Mouse (Mus musculus) hindbrain, embryonic 15.5 days (tissue): Measurements from ENCODE around the gene Trim28. TPM values are rescaled to one million over a fixed set of nuclear protein-coding genes. Genes with fewer than 3 reads are reported as not detected.

Experiments
- ATAC-seq: fragments of 200-750 bp; cut with Nextera tagmentation; 2 replicates; pipeline ENCODE4 v1.8.0; 2017; ENCODE audit warnings: low read depth, moderate number of reproducible peaks, moderate TSS enrichment; ENCODE audit not compliant: low FRiP score
- H3K27ac ChIP-seq: fragments of 300-500 bp; sonication (generic); replicated peaks from 2 replicates; pipeline ENCODE4 v1.5.1; 2015; ENCODE audit warnings: mild to moderate bottlenecking, inconsistent platforms
- H3K27me3 ChIP-seq: fragments of 300-500 bp; sonication (generic); 2 replicates; pipeline ENCODE4 v1.6.1; 2015; ENCODE audit warnings: control low read depth, inconsistent platforms
- H3K36me3 ChIP-seq: fragments of 300-500 bp; sonication (generic); 2 replicates; pipeline ENCODE4 v1.6.1; 2015; ENCODE audit warnings: control low read depth, inconsistent platforms
- H3K4me1 ChIP-seq: fragments of 300-500 bp; sonication (generic); replicated peaks from 2 replicates; pipeline ENCODE4 v1.6.1; 2015; ENCODE audit warnings: control low read depth, inconsistent platforms
- H3K4me2 ChIP-seq: fragments of 300-500 bp; sonication (generic); 2 replicates; pipeline ENCODE4 v1.6.1; 2015; ENCODE audit warnings: moderate library complexity, mild to moderate bottlenecking, inconsistent platforms
- H3K4me3 ChIP-seq: fragments of 300-500 bp; sonication (generic); 2 replicates; pipeline ENCODE4 v1.5.1; 2015; ENCODE audit warnings: mild to moderate bottlenecking, inconsistent platforms
- H3K9ac ChIP-seq: fragments of 300-500 bp; sonication (generic); 2 replicates; pipeline ENCODE4 v1.6.1; 2015; ENCODE audit warnings: inconsistent platforms
- H3K9me3 ChIP-seq: fragments of 300-500 bp; sonication (generic); 2 replicates; pipeline ENCODE4 v1.6.1; 2016; ENCODE audit warnings: control low read depth, inconsistent platforms
- WGBS: fragments of 180-500 bp; shearing (Covaris S2); methylation state at CpG from one replicate; pipeline ENCODE4 v1.1.7; 2015; 5-methylcytosine and 5-hydroxymethylcytosine counted together
- polyA plus RNA-seq: library from polyadenylated mRNA; unstranded; fragments of >200 nt; fragmentation: Nextera tagmentation; extraction: Ambion mirVana; gene quantifications from 2 replicates; pipeline ENCODE4 v1.2.1, GENCODE M21; 2015

Gene Trim28
- polyA plus RNA-seq, 1 experiment from 2014 or later = 230 TPM

DNA sequence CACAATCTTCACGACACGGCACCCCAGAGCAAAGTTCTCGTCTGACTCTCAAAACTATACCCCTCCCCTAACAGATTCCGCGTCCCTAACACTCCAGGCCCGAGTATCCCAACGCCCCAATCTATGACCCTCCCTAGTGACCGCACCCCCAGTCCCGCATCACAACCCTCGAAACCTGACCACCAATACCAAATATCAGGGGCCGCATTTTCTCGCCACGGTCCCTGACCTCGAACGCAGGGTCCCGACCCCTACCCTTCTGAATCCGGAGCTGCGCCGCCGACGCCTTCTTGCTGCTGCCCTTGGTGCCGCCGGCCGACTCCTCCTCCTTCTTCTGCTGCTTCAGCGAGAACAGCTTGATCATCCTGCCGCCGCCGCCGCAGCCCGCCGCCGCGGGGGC lies 38.5 kb downstream of the Trim28 start:
- peaks cover 47% of the 10 kb centered on the region for H3K4me1 ChIP-seq
- peak overlapping the region; percentile 94 for H3K9ac ChIP-seq
- ATAC-seq = no peak
- H3K9me3 ChIP-seq = no peaks in the 10 kb centered on the region
- H3K27ac ChIP-seq = peak overlapping the region; percentile 99
- peaks cover 22% of the 10 kb centered on the region for H3K36me3 ChIP-seq
- peak overlapping the region; percentile 92 for H3K4me3 ChIP-seq
- H3K4me2 ChIP-seq = peak overlapping the region; percentile 71
- H3K27me3 ChIP-seq = peaks cover 15% of the 10 kb centered on the region
- under 1% methylated on average over 31 of the region's 33 CpGs for WGBS

DNA sequence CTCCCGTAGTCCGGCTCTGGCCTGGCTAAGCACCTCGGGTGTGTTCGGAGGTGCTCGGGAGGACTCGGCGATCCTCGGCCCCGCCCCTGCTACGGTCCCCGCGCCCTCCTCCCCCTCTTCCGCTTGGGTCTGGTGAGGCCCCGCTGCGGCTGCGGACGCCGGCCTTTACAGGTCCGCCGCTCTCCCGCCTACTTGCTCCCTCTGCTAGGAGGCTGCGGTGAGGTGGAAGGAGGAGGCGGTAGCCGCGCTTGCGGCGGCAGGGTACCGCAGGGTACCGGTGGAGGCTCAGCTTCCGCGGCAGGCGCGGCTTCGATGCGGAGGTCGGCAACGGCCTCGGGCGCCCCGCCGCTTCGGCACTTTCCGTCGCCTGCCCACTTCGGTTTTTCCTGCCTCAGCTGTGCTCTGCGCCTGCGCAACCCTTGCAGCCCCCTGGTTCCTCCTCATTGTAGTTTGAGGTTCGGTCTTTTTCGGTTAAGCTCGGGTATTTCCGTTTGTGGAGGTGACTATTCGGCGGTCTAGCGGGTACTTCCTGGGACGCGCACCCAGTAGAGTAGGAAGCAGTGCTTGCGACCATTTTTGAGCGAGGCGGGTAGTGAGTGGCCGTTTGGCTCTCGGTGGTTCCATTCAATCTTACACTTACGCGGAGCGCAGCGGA lies 39.1 kb downstream of the Trim28 start, which contains the start of gene Ube2m:
Gene Ube2m, minus strand, starts transcription at position 375 of the 655 bp plus-strand sequence.
- Histone ChIP-seq H3K9ac (peak within 1 kb of the TSS; percentile 94), H3K4me1 (peaks cover 47% of the 10 kb centered on the region), H3K4me3 (peak within 1 kb of the TSS; percentile 92), H3K27ac (peak within 1 kb of the TSS; percentile 99), H3K9me3 (no peaks in the 10 kb centered on the region), H3K27me3 (peaks cover 21% of the 10 kb centered on the region), H3K36me3 (peaks cover 16% of the 10 kb centered on the region), H3K4me2 (peak within 1 kb of the TSS; percentile 71)
- peak; percentile 89 for ATAC-seq
- WGBS = under 1% methylated on average over 63 of the region's 65 CpGs

DNA sequence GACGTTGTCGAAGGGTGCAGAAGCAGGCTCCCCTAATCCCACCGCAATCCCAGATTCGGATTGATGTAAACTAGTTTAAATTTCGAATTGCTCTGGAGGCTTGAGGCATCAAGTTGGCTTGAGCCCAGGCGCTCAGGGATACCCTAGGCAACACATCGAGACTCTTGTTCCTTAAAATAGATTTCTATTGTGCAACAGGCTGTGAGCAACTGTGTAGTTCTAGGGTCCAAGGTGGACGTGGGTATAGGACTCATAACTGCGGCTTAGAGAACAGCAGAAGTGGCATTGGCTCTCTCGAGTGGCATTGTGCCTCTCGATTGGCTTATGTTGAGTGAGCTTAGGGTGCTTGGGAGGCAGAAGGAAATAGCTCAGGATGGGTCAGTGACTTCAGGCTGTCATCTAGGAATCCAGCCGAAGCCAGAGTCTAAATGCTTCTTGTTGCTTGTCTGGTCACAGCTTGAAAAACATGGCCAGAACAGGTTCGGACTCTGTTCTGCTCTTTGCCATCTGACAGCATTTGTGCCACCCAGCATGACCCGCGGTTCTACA lies 39.8 kb downstream of the Trim28 start:
- Histone ChIP-seq H3K9me3 (no peaks in the 10 kb centered on the region), H3K4me3 (peak overlapping the region; percentile 92), H3K9ac (peak overlapping the region; percentile 94), H3K4me2 (peak overlapping the region; percentile 71), H3K27ac (peak overlapping the region; percentile 99), H3K27me3 (peaks cover 21% of the 10 kb centered on the region), H3K36me3 (peaks cover 16% of the 10 kb centered on the region), H3K4me1 (peaks cover 47% of the 10 kb centered on the region)
- ATAC-seq = peak; percentile 0; the same call in 1 of the 2 replicates
- 26% methylated on average over 15 of the region's 15 CpGs for WGBS

DNA sequence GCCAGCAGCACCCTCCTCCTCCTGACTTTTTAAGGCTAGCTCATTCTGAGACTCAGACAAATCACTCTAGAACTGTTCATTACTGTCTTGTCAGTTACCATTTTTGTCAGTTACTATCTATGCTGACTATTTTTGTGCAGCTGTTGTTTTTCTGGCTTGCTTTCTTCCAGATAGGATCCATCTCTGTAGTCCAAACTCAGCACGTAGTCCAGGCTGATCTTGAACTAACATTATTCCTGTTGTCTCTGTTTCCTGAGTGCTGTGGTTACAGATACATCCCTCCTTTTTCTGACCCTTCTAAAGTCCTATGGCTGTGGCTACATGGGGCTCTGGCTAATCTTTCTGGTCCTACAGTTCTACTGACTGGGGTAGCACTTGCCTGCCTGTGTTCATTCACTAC lies 40.3 kb downstream of the Trim28 start:
- Histone ChIP-seq H3K27me3 (peaks cover 22% of the 10 kb centered on the region), H3K4me3 (peak overlapping the region; percentile 92; the same call in 1 of the 2 replicates), H3K4me2 (peak overlapping the region; percentile 71), H3K9ac (peak overlapping the region; percentile 94; the same call in 1 of the 2 replicates), H3K27ac (peak overlapping the region; percentile 99), H3K36me3 (peaks cover 16% of the 10 kb centered on the region), H3K4me1 (peaks cover 47% of the 10 kb centered on the region), H3K9me3 (no peaks in the 10 kb centered on the region)
- no peak for ATAC-seq
- 89% methylated on average over 1 of the region's 1 CpGs for WGBS

DNA sequence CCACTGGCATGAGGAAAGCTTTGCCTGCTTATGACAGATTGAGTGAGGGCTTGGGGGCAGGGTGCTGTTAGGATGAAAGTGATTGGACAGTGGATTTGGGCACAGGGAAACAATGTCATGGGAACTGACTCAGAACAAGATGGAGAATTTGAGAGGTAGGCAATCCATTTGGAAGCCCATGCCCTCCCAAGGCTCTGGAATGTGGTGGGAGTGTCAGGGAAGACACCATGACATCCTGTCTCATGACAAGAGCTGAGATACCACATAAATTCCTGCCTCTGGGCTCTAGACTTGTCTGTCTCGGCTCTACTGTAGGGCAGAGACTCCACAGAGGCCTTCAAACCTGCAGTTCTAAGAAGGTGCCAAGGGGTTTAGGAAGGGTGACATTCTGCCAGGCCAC lies 42.3 kb downstream of the Trim28 start:
- no peak for ATAC-seq
- H3K36me3 ChIP-seq = peaks cover 2% of the 10 kb centered on the region
- H3K27me3 ChIP-seq = peaks cover 37% of the 10 kb centered on the region
- H3K4me2 ChIP-seq = no peak overlapping the region
- H3K4me3 ChIP-seq = no peak overlapping the region
- H3K4me1 ChIP-seq = peaks cover 39% of the 10 kb centered on the region
- no peak overlapping the region for H3K27ac ChIP-seq
- H3K9me3 ChIP-seq = no peaks in the 10 kb centered on the region
- 92% methylated on average over 1 of the region's 1 CpGs for WGBS
- no peak overlapping the region for H3K9ac ChIP-seq

DNA sequence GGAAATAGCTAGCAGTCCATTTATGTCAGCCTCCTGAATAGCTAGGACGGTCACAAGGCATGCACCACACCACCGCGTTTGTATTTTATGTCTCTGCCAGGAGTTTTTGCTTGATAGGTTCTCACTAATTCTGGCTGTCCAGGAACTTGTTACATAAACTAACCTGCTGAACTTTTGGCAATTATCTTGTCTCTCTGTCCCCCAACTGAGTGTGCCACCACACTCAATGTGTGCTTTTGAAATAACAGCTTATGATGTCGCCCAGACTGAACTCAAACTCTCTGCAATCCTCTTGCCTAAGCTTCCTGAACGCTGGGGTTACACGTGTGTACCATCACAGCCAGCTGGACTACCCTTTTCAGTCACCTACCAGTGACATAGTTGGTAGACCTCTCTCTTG lies 43.6 kb downstream of the Trim28 start:
- H3K4me2 ChIP-seq = no peak overlapping the region
- H3K9me3 ChIP-seq = no peaks in the 10 kb centered on the region
- no peak overlapping the region for H3K27ac ChIP-seq
- H3K4me3 ChIP-seq = no peak overlapping the region
- ATAC-seq = no peak
- H3K9ac ChIP-seq = no peak overlapping the region
- H3K27me3 ChIP-seq = peaks cover 37% of the 10 kb centered on the region
- peaks cover 30% of the 10 kb centered on the region for H3K4me1 ChIP-seq
- no peaks in the 10 kb centered on the region for H3K36me3 ChIP-seq
- WGBS = 76% methylated on average over 6 of the region's 6 CpGs

DNA sequence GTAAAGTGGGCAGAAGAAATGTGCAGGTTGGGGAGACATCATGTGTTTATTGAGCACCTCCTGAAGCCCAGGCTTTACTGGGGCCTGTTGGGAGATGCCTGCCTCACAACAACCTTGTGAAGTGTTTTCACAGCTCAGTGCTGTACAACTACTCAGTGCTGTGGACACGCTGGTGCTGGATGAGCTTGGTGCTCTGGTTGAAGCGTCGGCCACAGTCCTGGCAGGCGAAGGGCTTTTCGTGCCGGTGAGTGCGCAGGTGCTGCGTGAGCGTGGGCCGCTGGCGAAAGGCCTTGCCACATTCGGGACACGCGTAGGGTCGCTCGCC lies 44.2 kb downstream of the Trim28 start:
- Histone ChIP-seq H3K36me3 (no peaks in the 10 kb centered on the region), H3K9me3 (no peaks in the 10 kb centered on the region), H3K4me2 (peak overlapping the region; percentile 92), H3K27ac (no peak overlapping the region), H3K27me3 (peaks cover 37% of the 10 kb centered on the region), H3K9ac (no peak overlapping the region), H3K4me1 (peaks cover 30% of the 10 kb centered on the region), H3K4me3 (peak overlapping the region; percentile 52)
- 34% methylated on average over 16 of the region's 16 CpGs for WGBS
- ATAC-seq = no peak; the same call in 1 of the 2 replicates

DNA sequence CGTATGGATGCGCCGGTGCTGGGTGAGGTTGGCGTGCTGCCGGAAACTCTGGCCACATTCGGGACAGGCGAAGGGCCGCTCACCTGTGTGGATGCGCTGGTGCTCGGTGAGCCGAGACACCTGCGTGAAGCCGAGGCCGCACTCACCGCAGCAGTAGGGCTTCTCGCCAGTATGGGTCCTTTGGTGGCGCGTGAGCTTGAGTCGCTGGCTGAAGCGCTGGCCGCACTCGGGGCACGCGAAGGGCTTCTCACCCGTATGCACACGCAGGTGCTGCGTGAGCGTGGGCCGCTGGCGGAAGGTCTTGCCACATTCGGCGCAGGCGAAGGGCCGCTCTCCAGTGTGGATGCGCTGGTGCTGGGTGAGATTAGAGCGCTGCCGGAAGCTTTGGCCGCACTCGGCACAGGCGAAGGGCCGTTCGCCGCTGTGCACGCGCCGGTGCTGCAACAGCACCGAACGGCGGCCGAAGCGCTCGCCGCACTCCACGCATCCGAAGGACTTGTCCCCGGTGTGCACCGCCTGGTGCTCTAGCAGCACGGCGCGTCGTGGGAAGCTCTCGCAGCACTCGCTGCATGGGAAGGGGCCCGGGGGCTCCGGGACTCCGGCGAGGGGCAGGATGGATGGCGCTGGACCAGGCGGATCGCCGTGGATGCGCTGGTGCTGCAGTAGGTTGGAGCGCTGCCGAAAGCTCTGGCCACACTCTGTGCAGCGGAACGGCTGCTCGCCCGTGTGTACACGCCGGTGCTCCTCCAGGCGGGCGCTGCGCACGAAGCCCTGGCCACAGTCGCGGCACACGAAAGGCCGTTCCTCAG lies 44.7 kb downstream of the Trim28 start:
- Histone ChIP-seq H3K9ac (peak overlapping the region; percentile 65), H3K36me3 (no peaks in the 10 kb centered on the region), H3K27me3 (peaks cover 37% of the 10 kb centered on the region), H3K4me3 (peak overlapping the region; percentile 52), H3K4me2 (peak overlapping the region; percentile 92), H3K4me1 (peaks cover 28% of the 10 kb centered on the region), H3K9me3 (no peaks in the 10 kb centered on the region), H3K27ac (peak overlapping the region; percentile 71)
- WGBS = 4% methylated on average over 88 of the region's 88 CpGs
- ATAC-seq = peak; percentile 61

DNA sequence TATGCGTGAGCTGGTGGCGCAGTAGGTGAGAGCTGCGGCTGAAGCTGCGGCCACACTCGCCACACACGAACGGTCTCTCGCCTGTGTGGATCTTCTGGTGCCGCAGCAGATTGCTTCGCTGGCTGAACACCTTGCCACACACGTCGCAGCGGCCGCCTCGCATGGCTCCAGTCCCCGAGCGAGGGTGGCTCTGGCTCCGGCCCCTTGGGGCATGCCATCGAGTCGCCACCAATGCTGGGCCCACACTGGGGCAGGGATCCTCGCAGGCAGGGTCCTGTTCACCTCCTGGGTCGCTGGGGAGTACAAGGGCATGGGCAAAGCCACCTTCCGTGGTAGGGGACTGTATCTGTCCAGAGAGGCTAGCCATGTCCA lies 45.3 kb downstream of the Trim28 start:
- Histone ChIP-seq H3K27me3 (peaks cover 37% of the 10 kb centered on the region), H3K27ac (peak overlapping the region; percentile 71), H3K4me1 (peaks cover 22% of the 10 kb centered on the region), H3K4me3 (peak overlapping the region; percentile 52), H3K9me3 (no peaks in the 10 kb centered on the region), H3K4me2 (peak overlapping the region; percentile 92), H3K36me3 (no peaks in the 10 kb centered on the region), H3K9ac (peak overlapping the region; percentile 65)
- 3% methylated on average over 23 of the region's 23 CpGs for WGBS
- peak; percentile 32; the same call in 1 of the 2 replicates for ATAC-seq

DNA sequence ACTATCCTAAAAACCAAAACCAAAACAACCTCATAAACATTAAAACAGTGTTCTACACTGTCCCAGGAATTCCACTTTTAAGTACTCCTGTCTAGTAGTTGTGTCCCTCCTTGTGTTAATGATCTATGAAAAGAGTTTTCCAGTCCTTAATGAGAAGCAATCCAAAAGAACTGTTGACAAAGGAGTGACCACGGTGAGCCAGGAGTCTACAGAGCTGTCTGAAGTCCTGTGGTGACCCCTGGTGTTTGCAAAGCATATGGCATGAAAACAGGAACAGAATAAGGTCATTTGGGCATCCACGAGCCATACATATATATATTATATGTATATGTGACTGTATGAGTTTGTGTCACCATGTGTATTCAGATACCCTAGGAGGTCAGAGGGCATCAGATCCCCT lies 47.2 kb downstream of the Trim28 start:
- H3K27me3 ChIP-seq = peaks cover 34% of the 10 kb centered on the region
- H3K4me2 ChIP-seq = no peak overlapping the region
- H3K9me3 ChIP-seq = no peaks in the 10 kb centered on the region
- WGBS = 2% methylated on average over 2 of the region's 2 CpGs
- H3K4me3 ChIP-seq = no peak overlapping the region
- H3K36me3 ChIP-seq = no peaks in the 10 kb centered on the region
- no peak for ATAC-seq
- no peak overlapping the region for H3K27ac ChIP-seq
- peaks cover 20% of the 10 kb centered on the region for H3K4me1 ChIP-seq
- no peak overlapping the region for H3K9ac ChIP-seq

DNA sequence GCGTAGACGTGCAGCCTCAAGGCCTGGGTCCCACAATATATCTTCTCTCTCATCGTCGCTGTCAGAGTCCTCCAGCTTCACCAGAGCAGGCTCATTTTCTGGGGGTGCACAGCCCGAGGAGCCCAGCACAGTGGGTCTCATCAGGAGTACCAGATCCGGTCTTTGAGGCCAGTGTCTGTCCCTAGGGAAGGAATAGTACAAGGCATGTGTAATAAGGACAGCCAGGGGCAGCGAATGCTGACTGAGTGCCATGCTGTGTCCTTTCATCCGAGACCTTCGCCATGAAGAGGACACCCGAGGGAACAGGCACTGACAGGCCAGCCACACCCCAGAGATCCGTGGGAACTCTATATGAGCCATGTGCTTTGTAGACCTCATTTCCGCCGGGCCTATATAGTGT lies 54.1 kb downstream of the Trim28 start:
- Histone ChIP-seq H3K4me3 (no peak overlapping the region), H3K9ac (no peak overlapping the region), H3K27me3 (no peaks in the 10 kb centered on the region), H3K9me3 (no peaks in the 10 kb centered on the region), H3K4me2 (no peak overlapping the region), H3K4me1 (peaks cover 7% of the 10 kb centered on the region; the same call in 1 of the 2 replicates), H3K27ac (no peak overlapping the region), H3K36me3 (no peaks in the 10 kb centered on the region)
- ATAC-seq = no peak
- WGBS = 91% methylated on average over 13 of the region's 13 CpGs

DNA sequence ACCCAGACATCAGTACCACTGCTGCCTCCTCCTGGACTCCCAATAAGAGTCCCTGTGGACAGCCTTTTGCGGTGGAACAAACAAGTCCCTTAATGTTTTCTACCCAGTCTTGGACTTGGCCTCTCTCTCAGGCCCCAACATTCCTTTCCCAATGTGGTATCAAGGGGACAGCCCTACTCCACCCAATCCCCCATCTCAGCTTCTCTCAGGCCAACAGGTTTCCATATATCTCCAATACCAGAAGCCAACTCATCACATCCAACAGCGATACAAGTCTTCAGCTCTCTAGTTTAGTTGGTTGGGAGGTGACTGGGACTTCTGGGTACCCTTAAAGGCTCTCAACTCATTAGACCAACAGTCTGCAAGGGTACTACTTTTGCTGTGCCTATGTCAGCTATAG lies 54.6 kb downstream of the Trim28 start:
- Histone ChIP-seq H3K4me2 (peak overlapping the region; percentile 54), H3K36me3 (no peaks in the 10 kb centered on the region), H3K9me3 (no peaks in the 10 kb centered on the region), H3K27me3 (no peaks in the 10 kb centered on the region), H3K27ac (0 out of 2 replicates have a peak overlapping the region, but pooled peaks have one; percentile 96), H3K9ac (peak overlapping the region; percentile 54; the same call in 1 of the 2 replicates), H3K4me3 (peak overlapping the region; percentile 69), H3K4me1 (peaks cover 7% of the 10 kb centered on the region; the same call in 1 of the 2 replicates)
- 93% methylated on average over 2 of the region's 2 CpGs for WGBS
- ATAC-seq = no peak
